Mouse (Mus musculus) hindbrain, postnatal 0 days (tissue): ENCODE measurements around the gene Slit1. TPM values are rescaled to one million over a fixed set of nuclear protein-coding genes. Genes with fewer than 3 reads are reported as not detected.
A peak's percentile ranks its signal among the peaks of the same experiment; 100 is the strongest.

Experiments
- ATAC-seq: fragments of 200-750 bp; cut with Nextera tagmentation; 2 replicates; pipeline ENCODE4 v1.8.0; 2017; ENCODE audit warnings: mild to moderate bottlenecking, moderate TSS enrichment, moderate library complexity
- DNase-seq: peaks from one replicate; pipeline ENCODE4 v3.0.0-alpha.2; 2015; ENCODE audit warnings: low spot score
- H3K27ac ChIP-seq: fragments of 300-500 bp; sonication (generic); 2 replicates; pipeline ENCODE4 v1.5.1; 2014; ENCODE audit warnings: mild to moderate bottlenecking
- H3K27me3 ChIP-seq: fragments of 300-500 bp; sonication (generic); 2 replicates; pipeline ENCODE4 v1.6.1; 2014; ENCODE audit warnings: low read length, mixed read lengths; ENCODE audit not compliant: insufficient read depth
- H3K36me3 ChIP-seq: fragments of 300-500 bp; sonication (generic); 2 replicates; pipeline ENCODE4 v1.6.1; 2014; ENCODE audit warnings: low read length, mixed read lengths; ENCODE audit not compliant: insufficient read depth
- H3K4me1 ChIP-seq: fragments of 300-500 bp; sonication (generic); 2 replicates; pipeline ENCODE4 v1.6.1; 2014; ENCODE audit warnings: antibody characterized with exemption, low read length, mixed read lengths; ENCODE audit not compliant: insufficient read depth
- H3K4me2 ChIP-seq: fragments of 300-500 bp; sonication (generic); 2 replicates; pipeline ENCODE4 v1.6.1; 2014; ENCODE audit warnings: low read depth, mild to moderate bottlenecking, low read length, moderate library complexity, mixed read lengths
- H3K4me3 ChIP-seq: fragments of 300-500 bp; sonication (generic); 2 replicates; pipeline ENCODE4 v1.5.1; 2014; ENCODE audit warnings: low read length
- H3K9ac ChIP-seq: fragments of 300-500 bp; sonication (generic); replicated peaks from 2 replicates; pipeline ENCODE4 v1.6.1; 2014; ENCODE audit warnings: mild to moderate bottlenecking, low read length, moderate library complexity, mixed read lengths
- H3K9me3 ChIP-seq: fragments of 300-500 bp; sonication (generic); 2 replicates; pipeline ENCODE4 v1.6.1; 2016; ENCODE audit warnings: low read length, mixed read lengths
- CTCF ChIP-seq: IDR thresholded peaks from 2 replicates; pipeline ENCODE4 v1.5.1; 2016; ENCODE audit warnings: antibody characterized with exemption, control low read depth, low read depth
- WGBS: fragments of 180-500 bp; shearing (Covaris S2); extraction: QIAGEN DNeasy Blood & Tissue Kit; methylation state at CpG from one replicate; pipeline ENCODE4 v1.1.7; 2014; 5-methylcytosine and 5-hydroxymethylcytosine counted together
- polyA plus RNA-seq: library from polyadenylated mRNA; unstranded; fragments of >200 nt; fragmentation: Nextera tagmentation; extraction: Ambion mirVana; gene quantifications from 2 replicates; pipeline ENCODE4 v1.2.1, GENCODE M21; 2015
- total RNA-seq: library from RNA; depleted of rRNA; stranded (reverse); fragments of >200 nt; gene quantifications from 2 replicates; pipeline ENCODE4 v1.2.3, GENCODE M21; 2014

Gene Slit1
- total and polyA plus RNA-seq, 2 experiments from 2014 or later = 13.3 to 69.2 TPM

DNA sequence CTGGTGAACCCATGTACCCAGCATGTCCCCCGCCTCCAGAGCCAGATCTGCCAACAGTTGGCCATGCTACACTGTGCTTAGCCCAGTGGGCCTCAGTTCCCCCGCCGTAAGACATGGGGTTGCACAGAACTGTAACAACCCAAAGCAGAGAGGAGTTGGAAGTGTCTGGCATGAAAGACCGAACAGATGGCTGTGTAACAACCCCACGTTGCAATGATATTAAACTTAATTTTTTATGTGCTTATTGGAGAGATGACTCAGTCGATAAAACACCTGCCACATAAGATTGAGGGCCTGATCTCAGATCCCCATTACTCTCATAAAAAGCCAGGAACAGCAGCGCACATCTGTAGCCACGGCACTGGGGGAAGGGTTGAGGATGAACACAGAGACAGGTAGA is 30.6 kb downstream of the Slit1 start:
- 63% methylated on average over 8 of the region's 8 CpGs for WGBS
- no peak overlapping the region for H3K4me3 ChIP-seq
- no peaks in the 10 kb centered on the region for H3K9me3 ChIP-seq
- no peak for ATAC-seq
- no peak overlapping the region for H3K4me2 ChIP-seq
- no peak for DNase-seq
- TF ChIP-seq CTCF = no peak
- H3K27ac ChIP-seq = no peak overlapping the region
- 0 out of 2 replicates have a peak, but pooled peaks cover 1% of the 10 kb centered on the region for H3K27me3 ChIP-seq
- no peak overlapping the region for H3K9ac ChIP-seq
- no peaks in the 10 kb centered on the region for H3K36me3 ChIP-seq
- H3K4me1 ChIP-seq = peaks cover 3% of the 10 kb centered on the region; the same call in 1 of the 2 replicates

DNA sequence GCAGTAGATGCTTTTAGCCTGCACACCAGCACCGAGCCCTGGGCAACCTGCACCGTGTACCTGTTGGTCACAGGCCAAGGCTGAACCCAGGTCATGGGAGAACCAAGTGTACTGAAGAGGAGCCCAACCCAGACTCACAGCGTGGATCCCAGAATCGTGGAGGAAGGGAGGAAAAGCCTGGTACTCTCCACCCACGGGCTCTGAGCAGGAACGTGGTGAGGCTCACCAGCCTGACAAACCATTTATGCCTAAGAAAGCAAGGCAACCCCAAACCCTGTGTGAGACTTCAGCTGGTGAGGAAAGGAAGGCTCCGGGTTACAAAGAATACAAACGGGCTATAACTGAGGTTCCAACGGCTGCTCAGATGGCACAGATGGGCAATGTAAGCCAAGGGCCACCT is 31.8 kb downstream of the Slit1 start:
- no peak for ATAC-seq
- 0 out of 2 replicates have a peak, but pooled peaks cover 2% of the 10 kb centered on the region for H3K27me3 ChIP-seq
- H3K4me2 ChIP-seq = no peak overlapping the region
- WGBS = 81% methylated on average over 9 of the region's 9 CpGs
- H3K9ac ChIP-seq = no peak overlapping the region
- no peaks in the 10 kb centered on the region for H3K36me3 ChIP-seq
- no peak overlapping the region for H3K27ac ChIP-seq
- DNase-seq = no peak
- no peak for TF ChIP-seq CTCF
- H3K9me3 ChIP-seq = no peaks in the 10 kb centered on the region
- peaks cover 10% of the 10 kb centered on the region; the same call in 1 of the 2 replicates for H3K4me1 ChIP-seq
- H3K4me3 ChIP-seq = no peak overlapping the region

DNA sequence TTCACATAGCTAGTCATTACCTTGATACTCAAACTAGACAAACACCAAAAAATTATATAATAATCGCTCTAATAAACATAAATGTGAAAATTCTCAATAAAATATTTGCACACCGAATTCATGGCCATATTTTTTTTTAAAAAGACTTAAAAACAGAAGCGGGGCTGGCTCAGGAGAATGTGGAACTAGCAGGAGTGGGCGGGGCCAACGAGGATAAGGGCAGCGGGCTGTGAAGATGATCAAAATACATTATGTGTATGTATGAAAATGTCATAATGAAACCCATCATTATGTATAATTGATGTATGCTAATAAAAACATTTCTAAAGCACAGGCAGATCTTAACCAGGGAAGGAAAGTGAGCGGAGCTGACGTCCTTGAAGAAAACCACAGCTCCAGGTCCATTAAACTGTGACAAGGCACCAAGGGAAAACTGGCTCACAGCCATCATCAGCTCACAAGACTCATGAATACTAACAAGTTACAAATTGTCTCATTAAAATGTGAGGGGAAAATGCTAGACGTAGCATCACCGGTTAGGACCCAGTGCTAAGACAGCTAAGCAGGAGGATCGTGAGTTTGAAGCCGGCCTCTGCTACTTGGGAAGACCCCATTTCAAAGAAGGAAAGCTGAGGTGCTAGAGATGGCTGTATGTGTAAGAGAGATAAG is 33.8 kb downstream of the Slit1 start:
- 62% methylated on average over 12 of the region's 12 CpGs for WGBS
- DNase-seq = peak; percentile 51
- Histone ChIP-seq H3K4me2 (no peak overlapping the region), H3K9ac (no peak overlapping the region), H3K27me3 (0 out of 2 replicates have a peak, but pooled peaks cover 3% of the 10 kb centered on the region), H3K9me3 (no peaks in the 10 kb centered on the region), H3K4me3 (no peak overlapping the region), H3K36me3 (no peaks in the 10 kb centered on the region), H3K4me1 (0 out of 2 replicates have a peak, but pooled peaks cover 8% of the 10 kb centered on the region), H3K27ac (no peak overlapping the region)
- TF ChIP-seq CTCF = no peak
- ATAC-seq = no peak

DNA sequence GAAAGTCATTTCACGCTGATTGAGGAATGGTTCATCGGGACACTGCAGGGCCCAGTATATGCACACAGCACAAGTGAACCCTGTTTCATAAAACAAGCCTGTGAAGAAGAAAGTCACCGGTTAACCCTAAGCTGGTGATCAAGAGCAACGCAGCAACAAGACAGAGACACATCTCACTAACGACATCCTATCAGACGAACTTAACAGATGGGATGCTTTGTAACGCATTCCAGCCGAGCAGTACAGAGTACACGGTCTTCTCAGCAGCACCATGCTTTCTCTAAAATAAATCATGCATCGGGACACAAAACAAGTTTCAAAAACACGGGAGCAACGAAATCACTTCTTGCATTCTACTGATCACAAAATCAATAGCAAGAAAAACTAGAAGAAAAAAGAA is 35.6 kb downstream of the Slit1 start:
- no peak for DNase-seq
- Histone ChIP-seq H3K36me3 (no peaks in the 10 kb centered on the region), H3K9ac (no peak overlapping the region), H3K4me3 (no peak overlapping the region), H3K27me3 (0 out of 2 replicates have a peak, but pooled peaks cover 3% of the 10 kb centered on the region), H3K9me3 (no peaks in the 10 kb centered on the region), H3K4me1 (0 out of 2 replicates have a peak, but pooled peaks cover 8% of the 10 kb centered on the region), H3K4me2 (no peak overlapping the region), H3K27ac (no peak overlapping the region)
- 41% methylated on average over 12 of the region's 12 CpGs for WGBS
- no peak for TF ChIP-seq CTCF
- no peak for ATAC-seq

DNA sequence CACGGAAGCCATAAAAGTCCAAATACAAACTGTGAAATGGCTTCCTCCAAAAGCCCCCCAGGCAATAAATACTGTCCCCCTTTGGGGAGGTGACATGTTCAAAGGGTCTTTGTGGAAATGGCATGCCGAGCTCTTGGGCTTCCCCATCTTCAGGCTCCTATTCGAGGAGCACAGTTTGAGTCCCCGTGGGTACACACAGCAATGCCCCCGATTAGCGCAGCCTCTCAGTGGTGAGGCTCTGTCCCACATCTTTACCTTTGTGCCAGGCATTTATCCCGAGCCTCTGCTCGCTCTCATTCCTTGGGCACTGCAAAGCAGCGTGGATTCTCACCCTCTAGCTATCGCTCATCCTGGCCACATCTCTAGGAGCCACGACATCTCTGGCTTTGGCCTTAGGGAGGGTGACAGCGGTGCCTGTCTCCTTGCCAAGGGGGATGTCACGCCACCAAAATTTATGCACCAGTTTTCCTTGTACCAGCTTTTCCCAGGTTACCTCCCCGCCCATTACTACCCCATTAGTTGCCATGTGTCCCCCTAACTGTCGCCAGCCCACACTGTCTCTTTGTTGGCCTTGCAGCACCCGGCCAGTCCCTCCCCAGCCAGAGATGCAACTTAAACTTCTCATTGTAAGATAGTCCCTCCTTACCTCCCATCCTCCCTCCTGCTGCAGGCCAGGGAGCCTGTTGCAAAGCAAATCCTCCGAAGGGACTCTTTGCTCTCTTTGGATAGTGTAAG is 37.2 kb downstream of the Slit1 start:
- H3K27ac ChIP-seq = no peak overlapping the region
- DNase-seq = no peak
- H3K27me3 ChIP-seq = 0 out of 2 replicates have a peak, but pooled peaks cover 3% of the 10 kb centered on the region
- WGBS = 42% methylated on average over 17 of the region's 17 CpGs
- TF ChIP-seq CTCF = no peak
- peak; percentile 18; the same call in 1 of the 2 replicates for ATAC-seq
- no peak overlapping the region for H3K9ac ChIP-seq
- no peak overlapping the region for H3K4me2 ChIP-seq
- H3K4me1 ChIP-seq = 0 out of 2 replicates have a peak, but pooled peaks cover 8% of the 10 kb centered on the region
- H3K9me3 ChIP-seq = no peaks in the 10 kb centered on the region
- no peaks in the 10 kb centered on the region for H3K36me3 ChIP-seq
- no peak overlapping the region for H3K4me3 ChIP-seq

DNA sequence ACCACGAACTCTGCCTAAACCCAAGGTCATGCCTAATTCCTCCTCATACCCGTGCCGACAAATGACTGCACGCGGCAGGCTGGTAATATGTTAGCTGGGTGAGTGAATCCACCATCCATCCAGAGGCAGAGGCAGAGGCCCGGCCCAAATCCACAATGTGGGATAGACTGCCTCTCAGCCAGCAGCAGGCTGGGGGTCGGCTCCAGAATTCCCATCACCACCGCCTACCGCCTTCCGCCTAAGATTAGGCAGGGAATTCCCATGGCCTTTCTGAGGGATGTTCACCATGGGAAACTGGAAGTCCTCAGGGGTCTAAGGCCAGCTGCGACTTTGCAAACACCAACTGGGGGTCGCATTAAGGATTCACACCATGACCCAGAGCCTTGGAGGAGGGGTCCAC is 38.0 kb downstream of the Slit1 start:
- ATAC-seq = no peak
- 24% methylated on average over 12 of the region's 12 CpGs for WGBS
- Histone ChIP-seq H3K9ac (no peak overlapping the region), H3K9me3 (no peaks in the 10 kb centered on the region), H3K27me3 (0 out of 2 replicates have a peak, but pooled peaks cover 3% of the 10 kb centered on the region), H3K4me2 (no peak overlapping the region), H3K4me3 (no peak overlapping the region), H3K27ac (no peak overlapping the region), H3K36me3 (no peaks in the 10 kb centered on the region), H3K4me1 (0 out of 2 replicates have a peak, but pooled peaks cover 8% of the 10 kb centered on the region)
- DNase-seq = no peak
- TF ChIP-seq CTCF = no peak
